Mouse (Mus musculus): Measurements from ENCODE around the gene Cap2.

The Cap2 gene

DNA sequence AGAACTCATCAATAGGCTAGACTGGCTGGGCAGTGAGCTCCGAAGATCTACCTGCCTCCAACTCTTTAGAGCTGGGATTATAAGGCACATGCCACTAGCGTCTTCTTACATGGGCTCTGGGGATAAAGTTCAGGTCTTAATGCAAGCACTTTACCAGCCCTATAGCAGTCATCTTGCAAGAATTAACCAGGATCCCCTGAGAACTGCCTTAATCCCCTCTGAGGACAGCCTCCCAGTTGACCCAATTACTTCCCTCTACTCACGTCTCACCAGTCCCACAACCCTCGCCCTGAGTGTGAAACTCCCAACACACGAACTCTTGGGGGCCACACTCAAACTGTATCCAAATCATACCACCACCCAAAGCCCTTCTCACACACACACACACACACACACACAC, 64.3 kb downstream of the Cap2 start:
- DNase-seq (ENCODE audit: low read depth): no peak

DNA sequence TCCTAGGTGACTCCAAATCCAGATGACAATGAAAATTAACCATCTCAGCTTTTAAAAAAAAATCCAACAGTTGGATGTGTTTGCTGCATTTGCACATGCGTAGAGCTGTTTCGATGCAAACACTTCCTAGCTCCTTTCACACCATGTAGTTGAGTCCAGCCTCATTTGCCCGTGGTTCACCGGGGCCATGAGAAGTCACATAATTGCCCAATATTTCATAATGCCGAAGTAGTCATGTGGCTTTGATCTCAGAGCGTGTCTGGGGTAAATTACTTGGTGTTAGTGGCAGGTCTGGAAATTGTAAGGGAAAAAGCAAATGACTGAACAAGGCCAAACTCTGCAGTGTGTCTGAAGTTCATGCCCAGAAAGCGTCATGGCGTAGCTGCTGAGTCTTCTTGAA, 67.8 kb downstream of the Cap2 start:
- no peak for DNase-seq (ENCODE audit: low read depth)

- DNase-seq (ENCODE audit: low read depth): peak; percentile 25
These were observed 69.5 kb downstream of the Cap2 start for GRCm38 (mm10) chr13:46571141-46571592.

DNA sequence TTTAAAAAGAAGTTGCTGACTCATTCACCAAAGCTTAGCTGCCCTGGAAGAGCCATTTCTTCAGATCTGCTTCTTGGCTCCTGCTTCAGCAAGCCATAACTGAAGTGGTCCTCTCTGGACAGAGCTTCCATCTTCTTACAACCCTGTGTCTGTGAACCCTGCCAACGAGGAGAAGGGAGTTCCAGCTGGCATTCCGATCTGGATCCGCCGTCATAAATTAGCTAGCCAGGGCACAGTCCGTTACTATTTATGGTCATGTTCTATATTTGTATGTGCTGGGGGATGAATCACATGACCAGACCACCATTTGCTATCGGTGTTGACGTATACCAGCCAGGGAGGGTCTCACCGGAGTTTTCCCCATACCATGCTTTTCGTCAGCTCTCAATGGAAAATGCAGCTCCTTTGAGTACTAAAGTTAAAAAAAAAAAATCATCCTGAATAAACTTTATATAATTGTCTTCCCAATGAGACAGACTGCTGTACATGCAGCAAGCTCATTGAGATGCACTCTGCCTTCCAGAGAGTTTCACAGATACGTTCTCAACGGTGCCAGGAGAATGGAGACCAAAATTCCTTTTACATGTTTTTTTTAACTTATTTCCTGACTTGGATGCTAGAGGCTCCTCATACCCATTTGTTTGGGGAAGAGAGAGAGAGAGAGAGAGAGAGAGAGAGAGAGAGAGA, 70.5 kb downstream of the Cap2 start:
- DNase-seq (ENCODE audit: low read depth): no peak

- DNase-seq (ENCODE audit: low read depth): no peak
These were observed 71.1 kb downstream of the Cap2 start for GRCm38 (mm10) chr13:46572648-46573163.

- DNase-seq (ENCODE audit: low read depth): no peak
These were observed 72.6 kb downstream of the Cap2 start for GRCm38 (mm10) chr13:46574201-46574600.

DNA sequence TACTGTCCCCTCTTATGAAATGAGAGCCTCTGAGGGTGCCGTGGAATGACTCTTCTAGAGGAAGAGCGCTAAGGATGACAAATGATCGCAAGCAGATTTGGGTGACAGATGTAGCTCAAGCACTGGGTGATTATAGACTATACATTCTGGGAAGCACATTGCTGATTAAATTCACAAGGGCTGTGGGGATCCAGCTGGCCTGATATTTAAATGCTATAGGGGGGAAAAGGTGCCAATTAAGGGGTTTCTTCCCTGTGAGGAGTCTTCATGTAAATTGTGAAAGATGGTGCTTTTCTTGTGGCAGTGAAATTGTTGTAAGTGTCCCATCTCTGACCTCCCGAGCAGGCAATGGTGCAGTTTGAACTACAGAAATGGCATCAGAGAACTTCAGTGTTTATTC, 73.1 kb downstream of the Cap2 start:
- DNase-seq (ENCODE audit: low read depth): no peak

- DNase-seq (ENCODE audit: low read depth): no peak
These were observed 83.2 kb downstream of the Cap2 start for GRCm38 (mm10) chr13:46584860-46585259.

DNA sequence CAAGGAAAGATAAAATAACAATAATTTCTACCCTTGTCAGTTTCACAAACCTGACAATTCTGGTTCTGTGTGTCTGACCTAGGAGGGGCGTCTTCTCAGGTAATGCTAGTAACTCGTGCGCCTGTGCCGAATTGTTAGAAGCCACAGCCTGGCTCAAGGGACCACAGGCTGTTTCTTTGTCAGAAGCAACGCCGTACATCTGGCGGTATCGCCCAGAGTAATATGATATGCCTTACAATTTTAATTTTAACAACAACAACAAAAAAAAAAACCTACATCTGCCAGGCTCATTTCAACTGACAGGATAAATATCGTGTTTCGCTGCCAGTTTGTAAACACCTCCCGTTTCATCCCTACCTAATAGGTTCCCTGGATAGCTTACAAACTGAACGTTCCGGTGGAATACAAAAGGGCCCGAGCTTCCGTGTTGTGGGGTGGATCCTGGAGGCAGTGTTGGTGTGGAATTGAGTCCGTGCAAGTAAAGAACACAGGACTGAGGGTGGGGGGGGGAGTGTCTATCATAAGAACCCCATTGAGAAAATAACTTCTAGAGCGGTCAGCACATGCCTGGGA, 86.2 kb downstream of the Cap2 start:
- DNase-seq (ENCODE audit: low read depth): no peak

DNA sequence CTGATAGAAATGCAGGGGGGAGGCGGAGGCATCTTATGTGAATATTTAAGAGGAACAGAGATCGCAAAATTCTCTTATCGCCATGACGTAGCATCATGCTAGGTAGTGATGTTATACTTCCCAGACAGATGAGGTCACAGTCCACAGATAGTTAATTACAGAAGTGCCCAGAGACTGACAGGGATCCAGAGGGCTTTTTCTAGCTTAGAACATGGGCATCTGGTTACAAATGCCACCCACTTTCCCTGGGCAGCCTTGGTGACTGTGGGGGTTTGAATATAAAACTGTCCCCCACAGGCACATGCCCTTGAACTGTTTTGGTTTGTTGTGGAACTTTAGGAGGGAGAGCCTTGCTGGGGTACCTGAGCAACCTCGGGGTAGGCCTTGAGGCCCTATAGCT, 87.0 kb downstream of the Cap2 start:
- no peak for DNase-seq (ENCODE audit: low read depth)

- no peak for DNase-seq (ENCODE audit: low read depth)
These were observed 89.2 kb downstream of the Cap2 start for GRCm38 (mm10) chr13:46590885-46591284.

DNA sequence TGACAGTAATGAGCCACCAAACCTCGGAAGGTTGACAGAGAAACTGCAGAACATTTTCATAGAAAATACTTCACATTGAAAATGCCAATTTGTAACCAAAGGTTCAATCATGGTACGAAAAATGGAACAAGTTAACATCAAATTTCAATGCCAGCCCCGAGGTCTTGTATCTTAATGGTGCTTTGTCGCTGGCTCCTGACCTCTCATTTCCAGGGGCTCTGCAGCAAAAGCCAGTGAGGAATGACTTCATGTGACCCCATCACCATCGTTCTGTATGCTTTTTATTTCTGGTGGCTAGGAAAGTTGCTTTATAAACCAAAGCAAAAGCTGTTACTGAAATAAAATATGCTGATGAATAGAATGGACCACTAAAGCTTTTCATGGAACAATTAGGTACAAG, 99.0 kb downstream of the Cap2 start:
- no peak for DNase-seq (ENCODE audit: low read depth)

- no peak for DNase-seq (ENCODE audit: low read depth)
These were observed 99.7 kb downstream of the Cap2 start for GRCm38 (mm10) chr13:46601386-46601785.

DNA sequence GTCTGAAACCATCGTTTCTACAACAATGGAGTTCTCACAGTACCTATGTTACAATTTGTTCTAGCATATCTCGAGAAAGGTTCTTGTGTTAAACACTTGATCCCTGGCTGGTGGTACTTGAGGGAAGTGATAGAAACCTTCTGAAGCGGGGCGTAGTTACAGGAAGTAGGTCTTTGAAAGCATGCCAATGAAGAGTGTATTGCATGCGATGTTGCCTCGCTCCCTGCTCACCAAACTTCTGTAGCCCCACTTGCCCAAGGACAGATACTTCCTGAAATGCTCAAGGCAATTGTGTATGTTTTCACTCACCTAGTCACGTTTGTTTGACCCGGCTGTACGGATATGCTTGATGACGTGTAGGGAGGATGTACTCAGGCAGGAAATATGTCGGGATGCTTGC, 101.0 kb downstream of the Cap2 start:
- peak; percentile 17 for DNase-seq (ENCODE audit: low read depth)

DNA sequence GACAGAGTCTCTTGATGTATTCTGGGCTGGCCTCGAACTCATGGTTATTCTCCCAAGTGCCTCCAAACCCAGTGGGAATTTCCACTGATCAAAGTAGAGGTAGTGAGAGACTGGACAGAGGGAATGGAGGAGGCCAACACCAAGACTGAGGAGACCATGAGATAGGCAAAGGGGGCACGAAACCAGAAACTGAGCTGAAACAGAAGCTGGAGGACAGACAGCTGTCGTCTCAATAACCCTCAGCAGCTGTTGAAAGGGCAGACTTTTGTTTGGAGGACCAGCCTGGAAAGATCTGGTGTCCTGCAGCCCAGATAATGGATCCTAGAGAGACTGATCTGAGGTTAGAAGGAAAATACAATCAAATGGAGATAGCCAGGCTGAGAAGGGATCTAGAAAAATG, 109.4 kb downstream of the Cap2 start:
- no peak for DNase-seq (ENCODE audit: low read depth)

- no peak for DNase-seq (ENCODE audit: low read depth)
These were observed 112.1 kb downstream of the Cap2 start for GRCm38 (mm10) chr13:46613694-46614272.

DNA sequence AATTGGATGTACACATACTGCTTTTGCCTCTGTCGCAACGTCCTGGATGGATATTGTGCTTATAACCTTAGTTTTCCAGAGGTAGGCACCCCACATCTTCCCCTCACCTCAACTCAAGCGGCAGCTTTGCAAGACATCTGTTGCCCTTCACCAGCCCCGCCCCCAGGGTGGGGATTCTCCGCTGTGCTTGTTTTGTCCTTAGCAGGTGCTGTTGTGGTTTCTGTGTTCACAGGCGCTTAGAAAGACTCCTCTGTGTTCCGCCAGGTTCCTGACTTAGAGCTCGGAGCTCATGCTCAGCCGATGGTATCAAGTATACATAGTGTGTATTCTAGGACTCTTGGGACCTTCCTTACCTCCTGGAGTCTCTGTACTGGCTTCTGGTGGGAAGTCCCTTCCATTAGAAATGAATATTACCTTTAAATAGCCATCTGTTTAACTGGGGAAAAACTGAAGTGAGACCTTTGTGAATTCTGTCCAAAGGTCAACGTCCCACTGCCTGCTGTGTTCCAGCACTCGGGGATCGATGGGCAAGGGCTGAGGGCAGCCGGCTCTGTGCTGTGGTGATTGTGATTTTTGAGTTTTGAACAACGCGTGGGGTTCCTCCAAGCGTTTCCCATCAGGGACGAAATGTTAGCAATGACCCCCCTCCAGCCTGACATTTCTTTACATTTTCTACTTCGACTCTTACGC, 115.2 kb downstream of the Cap2 start:
- peak; percentile 86 for DNase-seq (ENCODE audit: low read depth)

DNA sequence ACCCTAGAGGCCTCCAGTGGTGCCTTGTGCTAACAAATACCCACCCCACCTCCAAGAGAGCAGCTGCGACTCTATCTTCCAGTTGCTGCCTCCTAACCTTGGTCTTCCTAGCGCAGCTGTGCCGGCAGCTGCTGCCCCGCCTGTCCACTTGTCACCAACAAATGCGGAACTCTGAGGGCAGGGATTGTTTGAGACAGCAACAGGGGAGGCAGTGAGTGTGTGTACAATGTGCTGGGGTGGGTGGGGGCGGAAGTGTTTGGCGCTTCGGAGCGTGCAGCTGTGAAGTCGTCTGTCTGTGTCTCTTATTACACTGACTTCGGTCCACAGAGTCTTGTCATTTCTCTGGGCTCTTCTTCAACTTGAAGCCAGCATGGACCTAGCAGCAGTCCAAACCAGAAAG, 118.0 kb downstream of the Cap2 start:
- DNase-seq (ENCODE audit: low read depth): peak; percentile 70

DNA sequence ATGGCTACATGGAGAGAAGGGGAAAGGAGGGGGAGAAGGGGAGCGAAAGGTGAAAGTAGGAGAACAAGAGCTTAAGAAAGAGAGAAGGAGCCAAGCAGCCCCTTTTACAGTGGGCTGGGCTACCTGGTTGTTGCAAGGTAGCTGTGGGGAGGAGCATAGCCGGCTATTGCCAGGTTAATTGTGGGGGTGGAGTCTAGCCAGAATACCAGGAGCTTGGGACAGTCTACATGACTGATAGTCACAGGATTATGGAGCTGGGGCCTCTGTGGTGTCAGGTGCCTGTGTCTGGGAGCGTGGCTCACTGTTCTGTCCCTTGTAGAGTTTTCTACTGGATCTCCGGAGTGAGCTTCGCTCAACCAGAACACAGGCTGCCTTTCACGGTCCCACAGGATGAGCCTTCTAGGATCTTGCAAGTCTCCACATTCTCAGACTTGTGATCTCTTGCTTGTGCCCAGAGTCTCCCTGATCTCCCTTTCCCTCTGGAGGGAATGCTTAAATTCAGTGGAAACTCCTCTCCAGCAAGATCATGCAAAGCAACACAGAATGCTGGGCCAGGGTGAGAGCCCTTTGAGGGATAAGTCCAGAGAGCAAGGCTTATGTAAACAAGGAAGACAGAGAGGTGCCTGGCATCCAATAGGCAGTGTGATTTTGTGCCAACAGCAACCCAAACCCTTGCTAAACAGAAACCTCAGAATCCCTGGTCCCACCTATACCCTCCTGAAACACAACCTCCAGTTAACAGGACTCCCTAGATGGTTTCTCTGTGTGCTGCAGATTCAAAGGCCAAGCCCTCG, 119.5 kb downstream of the Cap2 start:
- no peak for DNase-seq (ENCODE audit: low read depth)

GRCm38 (mm10) chr13:46626608-46627007, 125.0 kb downstream of the Cap2 start:
- no peak for DNase-seq (ENCODE audit: low read depth)

DNA sequence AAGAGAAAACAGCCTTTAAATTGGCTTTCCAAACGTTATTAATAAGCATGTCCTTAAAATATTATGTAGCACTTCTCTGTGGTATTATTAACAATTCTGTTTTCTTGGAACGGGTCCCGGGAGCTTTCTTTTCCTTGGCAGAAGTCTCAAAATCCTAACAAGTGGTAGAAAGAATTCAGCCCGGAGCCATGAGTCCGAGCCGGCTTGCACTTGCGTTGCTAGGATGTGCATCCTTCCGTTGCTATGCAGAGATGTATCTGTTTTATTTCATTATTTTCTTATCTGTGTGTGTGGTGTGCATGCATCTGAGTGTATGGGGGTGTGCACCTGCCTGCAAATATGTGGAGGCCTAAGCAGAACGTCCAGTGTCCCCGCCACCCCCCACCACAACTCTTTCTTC, 126.2 kb downstream of the Cap2 start:
- no peak for DNase-seq (ENCODE audit: low read depth)

GRCm38 (mm10) chr13:46629391-46629790, 127.7 kb downstream of the Cap2 start:
- no peak for DNase-seq (ENCODE audit: low read depth)

Measured in naive thymus-derived CD4-positive, alpha-beta T cell, adult 2 months (primary cell).